Mouse (Mus musculus) limb, embryonic 14.5 days (tissue): ENCODE measurements around the gene Arhgef12. TPM values are rescaled to one million over a fixed set of nuclear protein-coding genes. Genes with fewer than 3 reads are reported as not detected.

Experiments
- ATAC-seq: fragments of 200-750 bp; cut with Nextera tagmentation; 2 replicates; pipeline ENCODE4 v1.8.0; 2017; ENCODE audit warnings: low read depth, moderate number of reproducible peaks, moderate TSS enrichment; ENCODE audit not compliant: low FRiP score
- DNase-seq: peaks from one replicate; pipeline ENCODE4 v3.0.0-alpha.2; 2015; ENCODE audit warnings: low spot score
- H3K27ac ChIP-seq: fragments of 300-500 bp; sonication (generic); replicated peaks from 2 replicates; pipeline ENCODE4 v1.5.1; 2014; ENCODE audit warnings: low read depth, mild to moderate bottlenecking, low read length, moderate library complexity, mixed read lengths
- H3K27me3 ChIP-seq: fragments of 300-500 bp; sonication (generic); 2 replicates; pipeline ENCODE4 v1.6.1; 2014; ENCODE audit warnings: low read length, mixed read lengths; ENCODE audit not compliant: control insufficient read depth, insufficient read depth
- H3K36me3 ChIP-seq: fragments of 300-500 bp; sonication (generic); 2 replicates; pipeline ENCODE4 v1.6.1; 2014; ENCODE audit warnings: mild to moderate bottlenecking, low read length, moderate library complexity, mixed read lengths; ENCODE audit not compliant: control insufficient read depth, insufficient read depth
- H3K4me1 ChIP-seq: fragments of 300-500 bp; sonication (generic); 2 replicates; pipeline ENCODE4 v1.6.1; 2014; ENCODE audit warnings: antibody characterized with exemption, low read length, mixed read lengths; ENCODE audit not compliant: control insufficient read depth, insufficient read depth
- H3K4me2 ChIP-seq: fragments of 300-500 bp; sonication (generic); replicated peaks from 2 replicates; pipeline ENCODE4 v1.6.1; 2014; ENCODE audit warnings: low read depth, mild to moderate bottlenecking, low read length, moderate library complexity; ENCODE audit not compliant: severe bottlenecking
- H3K4me3 ChIP-seq: fragments of 300-500 bp; sonication (generic); replicated peaks from 2 replicates; pipeline ENCODE4 v1.5.1; 2014; ENCODE audit warnings: low read length
- H3K9ac ChIP-seq: fragments of 300-500 bp; sonication (generic); 2 replicates; pipeline ENCODE4 v1.6.1; 2014; ENCODE audit warnings: mild to moderate bottlenecking, low read depth, low read length, moderate library complexity; ENCODE audit not compliant: severe bottlenecking
- H3K9me3 ChIP-seq: fragments of 300-500 bp; sonication (generic); 2 replicates; pipeline ENCODE4 v1.6.1; 2016; ENCODE audit warnings: low read length; ENCODE audit not compliant: control insufficient read depth
- POLR2A ChIP-seq: fragments of 200-500 bp; IDR thresholded peaks from 2 replicates; pipeline ENCODE4 v1.8.0; 2012; ENCODE audit warnings: inconsistent platforms, mild to moderate bottlenecking, moderate library complexity, borderline replicate concordance; ENCODE audit not compliant: insufficient read depth, insufficient read length; ENCODE audit errors: extremely low read depth
- WGBS: fragments of 180-500 bp; shearing (Covaris S2); extraction: QIAGEN DNeasy Blood & Tissue Kit; methylation state at CpG from one replicate; pipeline ENCODE4 v1.1.7; 2014; 5-methylcytosine and 5-hydroxymethylcytosine counted together
- polyA plus RNA-seq, 2 experiments: library from polyadenylated mRNA; depleted of rRNA in 1 of 2; stranded (reverse) in 1 of 2; unstranded in 1 of 2; fragments of >200 nt; fragmentation: Nextera tagmentation in 1 of 2; extraction: Ambion mirVana in 1 of 2; gene quantifications; 2 replicates each; pipeline versions ENCODE4 v1.2.1 to v1.2.3; 2012 to 2014

The Arhgef12 gene
- polyA plus RNA-seq, 2 experiments, result 15.7 to 26.1 TPM

DNA sequence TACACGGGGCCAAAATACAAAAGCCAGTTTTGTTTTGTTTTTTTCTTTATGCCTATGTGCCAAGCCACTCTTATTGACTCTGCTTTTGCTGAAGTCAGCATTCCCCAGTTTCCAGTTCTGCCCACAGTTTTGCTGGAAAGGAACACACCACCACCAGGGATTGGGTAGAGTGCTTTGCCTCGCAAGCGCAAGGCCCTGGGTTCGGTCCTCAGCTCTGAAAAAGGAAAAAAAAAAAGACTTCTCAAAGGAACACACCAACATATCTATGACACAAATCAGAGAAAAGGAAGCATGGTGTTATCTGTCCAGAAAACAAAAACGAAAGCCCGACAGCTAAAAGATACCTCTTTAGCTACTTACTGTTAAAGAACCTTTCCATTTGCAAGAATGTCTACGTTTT, 2.1 kb upstream of the Arhgef12 start:
- H3K36me3 ChIP-seq, result peaks cover 12% of the 10 kb centered on the region; the same call in 1 of the 2 replicates
- no peak for ATAC-seq
- TF ChIP-seq POLR2A, result no peak
- 85% methylated on average over 7 of the region's 7 CpGs for WGBS
- H3K4me2 ChIP-seq, result no peak overlapping the region
- DNase-seq, result no peak
- peaks cover 4% of the 10 kb centered on the region; the same call in 1 of the 2 replicates for H3K4me1 ChIP-seq
- H3K9me3 ChIP-seq, result no peaks in the 10 kb centered on the region
- H3K9ac ChIP-seq, result no peak overlapping the region
- H3K27me3 ChIP-seq, result no peaks in the 10 kb centered on the region
- H3K27ac ChIP-seq, result no peak overlapping the region
- H3K4me3 ChIP-seq, result no peak overlapping the region

DNA sequence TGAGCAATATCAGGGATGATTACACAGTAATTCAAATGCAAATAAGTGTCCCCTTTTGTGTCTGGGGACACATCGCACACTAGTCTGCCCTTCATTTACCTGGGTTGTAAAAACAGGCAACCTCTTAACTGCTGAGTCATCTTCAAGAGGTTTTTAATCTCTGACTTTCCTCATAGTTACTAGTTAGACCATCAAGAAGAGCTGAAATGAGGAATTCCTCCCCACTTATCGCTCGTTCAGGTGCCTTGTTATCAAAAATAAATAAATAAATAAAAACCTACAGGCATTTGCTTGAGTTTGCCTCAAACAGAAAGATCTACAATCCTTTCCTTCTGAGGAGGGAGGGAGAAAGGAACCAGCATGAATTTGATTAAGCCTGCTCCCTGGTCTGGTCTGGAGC, 1.7 kb upstream of the Arhgef12 start:
- Histone ChIP-seq H3K4me1 (peaks cover 8% of the 10 kb centered on the region), H3K36me3 (peaks cover 12% of the 10 kb centered on the region; the same call in 1 of the 2 replicates), H3K27me3 (no peaks in the 10 kb centered on the region), H3K4me2 (no peak overlapping the region), H3K9me3 (no peaks in the 10 kb centered on the region), H3K4me3 (no peak overlapping the region), H3K27ac (no peak overlapping the region), H3K9ac (no peak overlapping the region)
- ATAC-seq, result no peak
- WGBS, result 87% methylated on average over 3 of the region's 3 CpGs
- TF ChIP-seq POLR2A, result no peak
- no peak for DNase-seq

DNA sequence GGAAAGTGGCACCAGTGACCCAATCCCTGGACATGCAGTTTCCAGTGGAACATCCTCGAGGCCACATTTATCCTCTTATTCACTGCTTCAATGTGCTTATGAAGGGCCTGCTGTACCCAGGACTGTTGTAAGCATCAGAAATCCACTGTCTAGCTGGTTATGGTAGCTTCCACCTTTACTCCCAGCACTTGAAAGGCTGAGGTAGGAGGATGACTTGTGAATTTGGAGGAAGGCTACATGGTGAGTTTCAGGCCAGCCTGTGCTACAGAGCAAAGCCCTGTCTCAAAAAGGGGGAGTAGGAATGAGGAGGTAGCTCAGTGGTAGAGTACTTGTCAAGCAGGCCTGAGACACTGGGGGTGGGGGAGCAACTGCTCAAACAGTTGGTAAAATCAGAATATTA, 1.0 kb upstream of the Arhgef12 start:
- Histone ChIP-seq H3K4me2 (no peak overlapping the region), H3K9ac (no peak overlapping the region), H3K27me3 (no peaks in the 10 kb centered on the region), H3K4me3 (no peak overlapping the region), H3K36me3 (peaks cover 12% of the 10 kb centered on the region; the same call in 1 of the 2 replicates), H3K27ac (no peak overlapping the region), H3K9me3 (no peaks in the 10 kb centered on the region), H3K4me1 (peaks cover 15% of the 10 kb centered on the region)
- no peak for ATAC-seq
- no peak for TF ChIP-seq POLR2A
- 81% methylated on average over 1 of the region's 1 CpGs for WGBS
- no peak for DNase-seq

DNA sequence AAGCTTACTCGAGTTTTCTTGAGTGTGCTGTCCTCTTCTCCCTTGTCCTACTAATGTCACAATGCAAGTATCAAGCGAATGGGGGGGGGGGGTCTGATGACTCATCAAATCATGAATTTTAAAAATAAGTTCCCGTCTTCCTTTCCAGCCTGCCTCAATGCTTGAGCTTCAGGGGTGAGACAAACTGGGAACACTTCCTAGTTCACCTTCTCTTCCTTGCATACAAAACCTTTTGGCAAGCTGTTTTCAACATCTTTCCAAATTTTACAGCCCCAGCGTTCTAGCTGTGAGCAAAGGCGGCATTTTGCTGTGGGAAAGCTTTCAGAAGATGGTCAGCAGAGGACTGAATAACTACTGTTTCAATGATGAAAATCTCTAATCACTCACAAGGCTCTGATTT, 516 bp upstream of the Arhgef12 start:
- no peak overlapping the region for H3K9ac ChIP-seq
- H3K4me1 ChIP-seq, result peaks cover 18% of the 10 kb centered on the region
- peaks cover 12% of the 10 kb centered on the region; the same call in 1 of the 2 replicates for H3K36me3 ChIP-seq
- H3K27me3 ChIP-seq, result no peaks in the 10 kb centered on the region
- ATAC-seq, result no peak
- no peak for TF ChIP-seq POLR2A
- no peak overlapping the region for H3K4me2 ChIP-seq
- H3K4me3 ChIP-seq, result no peak overlapping the region
- H3K27ac ChIP-seq, result no peak overlapping the region
- 55% methylated on average over 5 of the region's 5 CpGs for WGBS
- DNase-seq, result no peak
- no peaks in the 10 kb centered on the region for H3K9me3 ChIP-seq

DNA sequence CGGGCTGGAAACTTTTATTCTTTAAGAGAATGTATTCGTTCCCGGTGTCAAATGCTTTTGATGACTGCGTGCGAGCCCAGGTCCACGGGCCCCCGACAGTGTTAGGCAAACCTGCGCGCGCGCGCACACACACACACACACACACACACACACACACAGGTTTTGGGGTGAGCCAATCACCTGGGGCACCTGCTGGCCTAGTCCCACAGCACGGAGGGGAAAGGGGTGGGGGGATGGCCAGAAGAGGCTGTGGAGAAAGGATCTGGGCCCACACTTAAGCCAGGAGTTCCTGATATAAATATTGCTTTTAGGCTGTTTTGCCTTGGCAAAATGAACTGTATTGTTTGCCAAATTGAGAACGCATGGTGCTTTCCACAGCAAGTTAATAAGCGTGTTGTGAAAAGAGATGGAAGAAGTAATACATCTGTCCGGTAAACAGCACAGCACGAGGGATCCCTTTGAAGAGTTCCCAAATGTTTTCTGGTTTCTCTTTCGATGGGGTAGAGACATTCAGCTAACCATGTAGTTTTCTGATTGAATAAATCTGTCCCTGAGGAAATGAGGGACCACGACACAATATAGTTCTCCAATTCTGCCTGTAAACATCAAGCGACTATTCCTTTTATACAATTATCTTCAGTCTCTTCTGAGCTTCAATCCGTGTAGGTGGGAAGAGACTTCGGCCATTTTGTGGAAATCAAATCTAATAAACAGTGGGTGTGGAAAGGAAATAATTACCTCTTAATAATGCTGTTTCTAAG, 433 bp downstream of the Arhgef12 start:
- Histone ChIP-seq H3K27me3 (no peaks in the 10 kb centered on the region), H3K27ac (peak overlapping the region; percentile 93), H3K9me3 (no peaks in the 10 kb centered on the region), H3K36me3 (peaks cover 9% of the 10 kb centered on the region; the same call in 1 of the 2 replicates), H3K4me1 (peaks cover 26% of the 10 kb centered on the region), H3K4me2 (peak overlapping the region; percentile 71), H3K4me3 (peak overlapping the region; percentile 92), H3K9ac (peak overlapping the region; percentile 93)
- ATAC-seq (0 out of 2 replicates have a peak, but pooled peaks have one; percentile 11), DNase-seq (no peak)
- WGBS, result 15% methylated on average over 22 of the region's 22 CpGs
- no peak for TF ChIP-seq POLR2A
